In the genomic region with DNA sequence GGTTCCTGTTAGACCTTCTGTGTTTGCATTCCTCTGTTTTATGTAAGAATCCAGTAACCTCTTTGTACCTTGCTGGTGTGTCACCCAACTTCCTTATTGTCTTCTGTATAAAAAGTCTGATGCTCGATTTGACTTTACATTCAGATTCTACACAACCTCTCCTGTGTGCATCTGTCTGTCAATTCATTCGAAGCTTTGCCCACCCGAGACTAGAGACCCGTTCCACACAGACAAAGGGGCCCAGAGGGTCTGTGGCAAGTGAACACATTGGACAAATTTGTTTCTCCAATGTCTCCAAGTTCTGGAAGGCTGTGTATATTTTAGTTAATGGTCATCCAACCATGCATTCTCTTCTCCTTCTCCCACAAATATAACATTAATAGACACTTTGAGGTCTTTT, we compare ENCODE assay signal across 4 mouse cellular contexts.
DNase-seq lines count a peak whose midpoint lies in the region.
"Not testable (repeated sequence)": the region's sequence is repeated elsewhere in the genome, so short reads cannot be mapped to it uniquely, and the experiment has no call there.

No protein-coding gene starts in this region.

- in situ Hi-C loops in ES-E14 (cut with MboI; ENCODE audit: low sequenced_read_pairs in 2 of 2, unreplicated experiment in 2 of 2), result not testable (repeated sequence)

- H3K9me3 ChIP-seq in ES-E14 (ENCODE audit: control insufficient read depth, insufficient read depth, low read depth, low read length), result not testable (repeated sequence)

- not testable (repeated sequence) for H3K9ac ChIP-seq in ES-E14 (ENCODE audit: insufficient read depth, low read depth, low read length, poor library complexity, severe bottlenecking)

- DNase-seq in ES-CJ7 (ENCODE audit: low read depth, low spot score) (peak; percentile 61), R1 (ENCODE audit: low read depth, low spot score) (peak; percentile 76), ZHBTc4 (ENCODE audit: low read depth, low spot score) (peak; percentile 57)
- DNase-seq in ES-E14 (ENCODE audit: low read depth, low spot score), result not testable (repeated sequence)

- H3K36me3 ChIP-seq in ES-E14 (ENCODE audit: control insufficient read depth, insufficient read depth, low read length, poor library complexity, severe bottlenecking), result not testable (repeated sequence)

- not testable (repeated sequence) for H3K4me3 ChIP-seq in ES-E14 (ENCODE audit: insufficient read depth in 1 of 2, low read depth in 1 of 2, low read length in 2 of 2, poor library complexity in 1 of 2, severe bottlenecking in 1 of 2)

- peak overlapping the region; percentile 95 for H3K27ac ChIP-seq in ES-E14 (ENCODE audit: insufficient read depth, low read depth, low read length, poor library complexity, severe bottlenecking)

- peaks cover 12 to 14% of the 10 kb centered on the region in 2 experiments for H3K4me1 ChIP-seq in ES-E14 (ENCODE audit: control insufficient read depth in 2 of 2, insufficient read depth in 2 of 2, low read length in 2 of 2, poor library complexity in 1 of 2)
